Mouse (Mus musculus): Measurements from ENCODE around the gene Mob4.

Gene Mob4

GRCm38 (mm10) chr1:55131424-55132014, 488 bp downstream of the Mob4 start:
- in situ Hi-C loops (cut with MboI, MseI): no loop called here

- in situ Hi-C loops (cut with MboI, MseI): no loop called here
Measured at GRCm38 (mm10) chr1:55132308-55132707, 1.3 kb downstream of the Mob4 start.

GRCm38 (mm10) chr1:55133173-55133572, 2.1 kb downstream of the Mob4 start:
- in situ Hi-C loops (cut with MboI, MseI): no loop called here

- in situ Hi-C loops (cut with MboI, MseI): no loop called here
Measured at GRCm38 (mm10) chr1:55134301-55134700, 3.3 kb downstream of the Mob4 start.

GRCm38 (mm10) chr1:55135846-55136245, 4.8 kb downstream of the Mob4 start:
- in situ Hi-C loops (cut with MboI, MseI): no loop called here

GRCm38 (mm10) chr1:55144338-55144737, 13.3 kb downstream of the Mob4 start:
- in situ Hi-C loops (cut with MboI, MseI): no loop called here

- in situ Hi-C loops (cut with MboI, MseI): no loop called here
Measured at GRCm38 (mm10) chr1:55145556-55145955, 14.5 kb downstream of the Mob4 start.

- in situ Hi-C loops (cut with MboI, MseI): no loop called here
Measured at GRCm38 (mm10) chr1:55157329-55157728, 26.3 kb downstream of the Mob4 start.

- in situ Hi-C loops (cut with MboI, MseI): no loop called here
Measured at GRCm38 (mm10) chr1:55158211-55158610, 27.2 kb downstream of the Mob4 start.

GRCm38 (mm10) chr1:55158821-55159220, 27.8 kb downstream of the Mob4 start:
- in situ Hi-C loops (cut with MboI, MseI): no loop called here

GRCm38 (mm10) chr1:55160218-55160617, 29.2 kb downstream of the Mob4 start:
- in situ Hi-C loops (cut with MboI, MseI): no loop called here

GRCm38 (mm10) chr1:55160831-55161638, 30.0 kb downstream of the Mob4 start:
- in situ Hi-C loops (cut with MboI, MseI): no loop called here

- in situ Hi-C loops (cut with MboI, MseI): no loop called here
Measured at GRCm38 (mm10) chr1:55161895-55162294, 30.9 kb downstream of the Mob4 start.

GRCm38 (mm10) chr1:55162781-55163180, 31.8 kb downstream of the Mob4 start:
- in situ Hi-C loops (cut with MboI, MseI): no loop called here

- in situ Hi-C loops (cut with MboI, MseI): no loop called here
Measured at GRCm38 (mm10) chr1:55164005-55164404, 33.0 kb downstream of the Mob4 start.

GRCm38 (mm10) chr1:55167560-55167959, 36.5 kb downstream of the Mob4 start:
- in situ Hi-C loops (cut with MboI, MseI): no loop called here

- in situ Hi-C loops (cut with MboI, MseI): no loop called here
Measured at GRCm38 (mm10) chr1:55168591-55168990, 37.6 kb downstream of the Mob4 start.

- in situ Hi-C loops (cut with MboI, MseI): no loop called here
Measured at GRCm38 (mm10) chr1:55171361-55172325, 40.6 kb downstream of the Mob4 start.

GRCm38 (mm10) chr1:55173720-55174557, 42.9 kb downstream of the Mob4 start:
- in situ Hi-C loops (cut with MboI, MseI): no loop called here

- in situ Hi-C loops (cut with MboI, MseI): loop anchor here in 1 of 2 experiments (25.0 kb wide), 1 partner anchor 1038 kb away; no protein-coding TSS in a partner anchor
Measured at GRCm38 (mm10) chr1:55174558-55175034, 43.6 kb downstream of the Mob4 start.

All from T-helper 17 cell (primary cell).